Mouse (Mus musculus): ENCODE data around the gene BC049352.

DNA sequence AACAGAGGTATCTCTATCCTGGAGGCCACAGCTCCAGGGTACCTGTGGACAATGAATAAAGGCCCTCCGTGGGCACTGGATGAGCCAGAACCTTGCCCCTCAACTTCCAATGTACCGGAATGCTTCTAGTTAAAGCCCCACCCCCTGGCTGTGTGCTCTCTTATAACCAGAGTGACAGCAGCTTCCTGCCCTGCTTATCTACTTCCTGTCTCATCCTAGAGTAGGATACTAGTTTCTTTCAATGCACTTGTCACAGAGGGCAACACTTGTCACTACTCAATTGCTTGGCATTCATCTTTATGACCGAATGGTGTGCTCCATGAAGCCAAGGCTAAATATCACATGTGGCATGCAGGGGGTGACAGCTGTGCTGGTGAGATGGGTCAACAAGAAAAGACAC lies 69.5 kb downstream of the BC049352 start:
- TF ChIP-seq CTCF (IDR thresholded peaks at IDR 0.05; ENCODE audit: insufficient read depth, low read depth, low read length): no peak
- no peak for TF ChIP-seq POLR2A (IDR thresholded peaks at IDR 0.05; ENCODE audit: insufficient read depth, low read depth, low read length)

Data from olfactory bulb, adult 2 months (tissue).